Mouse (Mus musculus) MEL (cell line): ENCODE results near the gene Olfr279.

ENCODE experiments used
- EP300 ChIP-seq, 2 experiments: IDR thresholded peaks; 2 replicates each; pipeline ENCODE4 v1.6.1; 2011; ENCODE audit warnings: improper control_type of control experiment in 2 of 2, low read length in 2 of 2, low read depth in 1 of 2, mild to moderate bottlenecking in 1 of 2
- POLR2A ChIP-seq, 2 experiments: IDR thresholded peaks; 2 replicates each; pipeline ENCODE4 v1.6.1; 2011 to 2012; ENCODE audit warnings: low read length in 2 of 2, mild to moderate bottlenecking in 2 of 2, control low read depth in 1 of 2, improper control_type of control experiment in 1 of 2, low read depth in 1 of 2, moderate library complexity in 1 of 2; ENCODE audit not compliant: control insufficient read depth in 1 of 2, insufficient read depth in 1 of 2, poor library complexity in 1 of 2
- USF2 ChIP-seq, 2 experiments: IDR thresholded peaks; 2 replicates each; pipeline ENCODE4 v1.6.1; 2011 to 2012; ENCODE audit warnings: improper control_type of control experiment in 2 of 2, low read length in 2 of 2, borderline replicate concordance in 1 of 2, inconsistent platforms in 1 of 2, low read depth in 1 of 2, mild to moderate bottlenecking in 1 of 2; ENCODE audit not compliant: insufficient read depth in 1 of 2

DNA sequence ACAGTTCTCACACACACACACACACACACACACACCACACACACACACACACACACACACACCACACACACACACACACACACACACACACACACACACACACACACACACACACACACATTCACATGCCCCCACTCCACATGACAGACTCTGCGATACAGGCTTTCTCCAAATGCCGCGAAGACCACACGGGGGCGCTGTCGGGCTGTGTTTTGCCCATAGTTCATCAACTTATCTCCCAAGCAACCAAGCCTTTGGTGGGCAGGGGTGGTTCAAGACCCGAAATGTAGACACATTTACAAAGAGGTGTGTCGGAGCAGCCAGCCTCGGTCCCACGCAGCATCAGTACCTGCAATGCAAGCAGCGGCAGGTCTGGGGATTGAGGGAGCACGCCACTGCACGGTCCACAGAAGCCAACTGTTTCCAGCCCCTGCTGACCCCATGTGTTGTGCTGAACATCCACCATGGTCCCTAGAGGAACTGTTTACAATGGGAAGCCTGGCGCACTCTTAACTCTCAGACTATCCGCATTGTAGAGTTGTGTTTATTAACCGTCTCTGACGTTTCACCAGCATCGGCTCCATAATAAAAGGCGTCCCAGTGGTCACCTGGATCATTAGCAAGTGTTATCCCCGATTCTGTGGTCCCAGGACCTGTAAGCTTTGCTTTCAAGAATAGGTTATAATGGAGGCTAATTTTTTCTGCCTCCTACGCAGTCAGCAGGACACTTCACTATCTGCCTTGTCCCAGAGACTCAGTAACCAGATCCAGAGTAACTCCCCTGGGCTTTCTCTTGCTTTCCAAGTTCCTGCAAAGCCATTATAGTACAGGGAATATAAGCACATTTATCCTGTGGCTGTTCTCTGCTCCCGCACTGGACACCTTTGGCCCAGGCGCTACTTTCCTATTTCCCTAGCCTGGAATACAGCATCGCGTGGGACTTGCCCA lies 18.5 kb downstream of the Olfr279 start:
- TF ChIP-seq USF2 (IDR thresholded peaks at IDR 0.05; ENCODE audit: borderline replicate concordance in 1 of 2, insufficient read depth in 1 of 2, low read depth in 1 of 2, low read length in 2 of 2), result no peak
- TF ChIP-seq EP300 (IDR thresholded peaks at IDR 0.05; ENCODE audit: low read depth in 1 of 2, low read length in 2 of 2), result peak in 1 of 2 experiments; percentile 15; a peak in 2 of 4 replicates
- peak in 1 of 2 experiments; percentile 42; a peak in 1 of 4 replicates for TF ChIP-seq POLR2A (IDR thresholded peaks at IDR 0.05; ENCODE audit: control insufficient read depth in 1 of 2, insufficient read depth in 1 of 2, low read depth in 1 of 2, low read length in 2 of 2, poor library complexity in 1 of 2)
